Mouse (Mus musculus) hindbrain, postnatal 0 days (tissue): ENCODE data around the gene Rps6ka4. TPM values are rescaled to one million over a fixed set of nuclear protein-coding genes. Genes with fewer than 3 reads are reported as not detected.

ENCODE experiments used
- ATAC-seq: fragments of 200-750 bp; cut with Nextera tagmentation; 2 replicates; pipeline ENCODE4 v1.8.0; 2017; ENCODE audit warnings: mild to moderate bottlenecking, moderate TSS enrichment, moderate library complexity
- DNase-seq: peaks from one replicate; pipeline ENCODE4 v3.0.0-alpha.2; 2015; ENCODE audit warnings: low spot score
- H3K27ac ChIP-seq: fragments of 300-500 bp; sonication (generic); 2 replicates; pipeline ENCODE4 v1.5.1; 2014; ENCODE audit warnings: mild to moderate bottlenecking
- H3K27me3 ChIP-seq: fragments of 300-500 bp; sonication (generic); 2 replicates; pipeline ENCODE4 v1.6.1; 2014; ENCODE audit warnings: low read length, mixed read lengths; ENCODE audit not compliant: insufficient read depth
- H3K36me3 ChIP-seq: fragments of 300-500 bp; sonication (generic); 2 replicates; pipeline ENCODE4 v1.6.1; 2014; ENCODE audit warnings: low read length, mixed read lengths; ENCODE audit not compliant: insufficient read depth
- H3K4me1 ChIP-seq: fragments of 300-500 bp; sonication (generic); 2 replicates; pipeline ENCODE4 v1.6.1; 2014; ENCODE audit warnings: antibody characterized with exemption, low read length, mixed read lengths; ENCODE audit not compliant: insufficient read depth
- H3K4me2 ChIP-seq: fragments of 300-500 bp; sonication (generic); 2 replicates; pipeline ENCODE4 v1.6.1; 2014; ENCODE audit warnings: low read depth, mild to moderate bottlenecking, low read length, moderate library complexity, mixed read lengths
- H3K4me3 ChIP-seq: fragments of 300-500 bp; sonication (generic); 2 replicates; pipeline ENCODE4 v1.5.1; 2014; ENCODE audit warnings: low read length
- H3K9ac ChIP-seq: fragments of 300-500 bp; sonication (generic); replicated peaks from 2 replicates; pipeline ENCODE4 v1.6.1; 2014; ENCODE audit warnings: mild to moderate bottlenecking, low read length, moderate library complexity, mixed read lengths
- H3K9me3 ChIP-seq: fragments of 300-500 bp; sonication (generic); 2 replicates; pipeline ENCODE4 v1.6.1; 2016; ENCODE audit warnings: low read length, mixed read lengths
- CTCF ChIP-seq: IDR thresholded peaks from 2 replicates; pipeline ENCODE4 v1.5.1; 2016; ENCODE audit warnings: antibody characterized with exemption, control low read depth, low read depth
- WGBS: fragments of 180-500 bp; shearing (Covaris S2); extraction: QIAGEN DNeasy Blood & Tissue Kit; methylation state at CpG from one replicate; pipeline ENCODE4 v1.1.7; 2014; 5-methylcytosine and 5-hydroxymethylcytosine counted together
- polyA plus RNA-seq: library from polyadenylated mRNA; unstranded; fragments of >200 nt; fragmentation: Nextera tagmentation; extraction: Ambion mirVana; gene quantifications from 2 replicates; pipeline ENCODE4 v1.2.1, GENCODE M21; 2015
- total RNA-seq: library from RNA; depleted of rRNA; stranded (reverse); fragments of >200 nt; gene quantifications from 2 replicates; pipeline ENCODE4 v1.2.3, GENCODE M21; 2014; rRNA removed

The Rps6ka4 gene
- 26.0 and 27.7 TPM in 2 replicates for total RNA-seq
- 19.5 and 22.1 TPM in 2 replicates for polyA plus RNA-seq

DNA sequence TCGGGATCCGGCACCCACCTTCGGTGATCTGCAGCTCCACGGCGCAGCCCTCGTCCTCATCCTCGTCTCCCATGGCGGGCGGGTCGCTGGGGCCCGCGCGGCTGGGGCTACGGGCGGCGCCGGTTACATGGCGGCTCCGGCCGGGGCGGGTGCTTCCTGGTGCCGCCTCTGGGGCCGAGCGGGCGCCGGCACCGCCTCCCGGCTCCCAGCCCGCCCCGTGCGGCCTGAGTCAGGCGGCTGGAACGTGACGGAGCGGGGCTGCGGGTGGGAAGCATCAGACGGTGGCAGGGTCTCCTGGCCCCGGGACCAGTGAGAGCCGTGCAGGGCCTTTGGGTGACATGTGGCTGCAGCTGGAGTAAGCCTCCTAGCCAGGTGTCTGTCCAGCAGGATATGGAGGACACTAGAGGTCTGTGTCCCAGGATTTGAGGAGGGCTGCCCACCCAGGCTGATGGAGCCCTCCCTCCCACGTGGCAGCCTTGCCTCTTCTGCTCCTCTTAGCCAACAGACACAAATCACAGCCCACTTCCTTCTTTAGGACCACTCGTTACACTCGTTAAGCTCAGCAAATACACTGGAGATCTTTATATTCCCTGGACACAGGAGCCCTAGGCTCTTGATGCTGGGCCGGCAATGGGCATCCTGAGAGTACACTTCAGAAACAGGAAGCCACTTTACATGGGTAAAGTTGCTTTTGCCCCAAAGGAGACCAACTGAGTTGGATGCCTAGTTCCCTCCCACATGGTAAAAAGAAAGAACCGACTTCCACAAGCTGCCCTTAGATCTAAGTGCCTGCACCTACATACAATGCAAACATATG lies at the start of gene Rps6ka4:
Gene Rps6ka4 (minus strand): TSS at position 162 of the 817 bp plus-strand sequence.
- Histone ChIP-seq H3K27ac (peak within 1 kb of the TSS; percentile 56), H3K27me3 (no peaks in the 10 kb centered on the region), H3K4me1 (peaks cover 8% of the 10 kb centered on the region; the same call in 1 of the 2 replicates), H3K4me2 (peak within 1 kb of the TSS; percentile 99), H3K9me3 (no peaks in the 10 kb centered on the region), H3K9ac (peak within 1 kb of the TSS; percentile 80), H3K4me3 (peak within 1 kb of the TSS; percentile 64), H3K36me3 (peaks cover 8% of the 10 kb centered on the region; the same call in 1 of the 2 replicates)
- peak; percentile 69 for DNase-seq
- no peak for TF ChIP-seq CTCF
- WGBS: 3% methylated on average over 42 of the region's 44 CpGs
- peak; percentile 86 for ATAC-seq

- H3K9ac ChIP-seq: no peak overlapping the region
- H3K27ac ChIP-seq: no peak overlapping the region
- H3K27me3 ChIP-seq: no peaks in the 10 kb centered on the region
- no peak for DNase-seq
- no peak overlapping the region for H3K4me3 ChIP-seq
- no peak for ATAC-seq
- H3K9me3 ChIP-seq: peaks cover 8% of the 10 kb centered on the region
- no peaks in the 10 kb centered on the region for H3K36me3 ChIP-seq
- no peak for TF ChIP-seq CTCF
- no peaks in the 10 kb centered on the region for H3K4me1 ChIP-seq
- no peak overlapping the region for H3K4me2 ChIP-seq
- WGBS: 85% methylated on average over 4 of the region's 4 CpGs
Measured at GRCm38 (mm10) chr19:6877965-6878364, 37.5 kb upstream of the Rps6ka4 start.

GRCm38 (mm10) chr19:6876799-6877198 lies 36.4 kb upstream of the Rps6ka4 start:
- DNase-seq (no peak), ATAC-seq (no peak)
- H3K4me2 ChIP-seq: no peak overlapping the region
- H3K9ac ChIP-seq: no peak overlapping the region
- TF ChIP-seq CTCF: no peak
- H3K9me3 ChIP-seq: peaks cover 8% of the 10 kb centered on the region
- no peak overlapping the region for H3K27ac ChIP-seq
- H3K27me3 ChIP-seq: no peaks in the 10 kb centered on the region
- H3K36me3 ChIP-seq: no peaks in the 10 kb centered on the region
- no peak overlapping the region for H3K4me3 ChIP-seq
- no peaks in the 10 kb centered on the region for H3K4me1 ChIP-seq

- ATAC-seq (no peak), DNase-seq (no peak)
- no peak overlapping the region for H3K4me2 ChIP-seq
- H3K36me3 ChIP-seq: no peaks in the 10 kb centered on the region
- no peaks in the 10 kb centered on the region for H3K4me1 ChIP-seq
- H3K9me3 ChIP-seq: peaks cover 5% of the 10 kb centered on the region
- no peak overlapping the region for H3K27ac ChIP-seq
- 88% methylated on average over 6 of the region's 6 CpGs for WGBS
- no peak overlapping the region for H3K9ac ChIP-seq
- H3K4me3 ChIP-seq: no peak overlapping the region
- no peaks in the 10 kb centered on the region for H3K27me3 ChIP-seq
- TF ChIP-seq CTCF: no peak
Measured at GRCm38 (mm10) chr19:6875834-6876233, 35.4 kb upstream of the Rps6ka4 start.

- H3K9me3 ChIP-seq: no peaks in the 10 kb centered on the region; the same call in 1 of the 2 replicates
- no peak overlapping the region for H3K4me3 ChIP-seq
- H3K36me3 ChIP-seq: no peaks in the 10 kb centered on the region
- ATAC-seq: no peak
- 85% methylated on average over 1 of the region's 1 CpGs for WGBS
- H3K4me1 ChIP-seq: no peaks in the 10 kb centered on the region
- TF ChIP-seq CTCF: no peak
- no peak overlapping the region for H3K9ac ChIP-seq
- DNase-seq: no peak
- no peak overlapping the region for H3K4me2 ChIP-seq
- H3K27ac ChIP-seq: no peak overlapping the region
- no peaks in the 10 kb centered on the region for H3K27me3 ChIP-seq
Measured at GRCm38 (mm10) chr19:6874257-6874656, 33.8 kb upstream of the Rps6ka4 start.

DNA sequence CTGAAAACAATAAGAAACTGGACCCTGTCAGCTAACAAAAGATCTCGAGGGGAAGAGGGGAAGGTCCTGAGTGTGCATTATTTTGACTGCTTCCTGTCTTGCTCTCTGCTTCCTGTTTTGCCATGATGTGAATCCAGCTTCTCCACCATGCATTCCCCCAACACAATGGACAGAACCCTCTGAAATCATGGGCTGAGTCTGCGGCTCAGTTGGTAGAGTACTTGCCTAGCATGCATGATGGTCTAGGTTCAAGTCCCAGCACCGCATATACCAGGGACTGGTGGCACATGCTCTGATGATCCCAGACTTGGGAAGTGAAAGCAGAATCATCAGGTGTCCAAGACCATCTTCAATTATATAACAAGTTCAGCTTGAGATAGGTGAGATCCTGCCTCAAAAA lies 32.3 kb upstream of the Rps6ka4 start:
- Histone ChIP-seq H3K9me3 (no peaks in the 10 kb centered on the region), H3K4me2 (no peak overlapping the region), H3K27me3 (no peaks in the 10 kb centered on the region), H3K4me1 (no peaks in the 10 kb centered on the region), H3K4me3 (no peak overlapping the region), H3K9ac (no peak overlapping the region), H3K27ac (no peak overlapping the region), H3K36me3 (no peaks in the 10 kb centered on the region)
- DNase-seq (no peak), ATAC-seq (no peak)
- no peak for TF ChIP-seq CTCF
- 78% methylated on average over 3 of the region's 3 CpGs for WGBS
